Mouse (Mus musculus) bone marrow, adult 2 months (tissue): ENCODE results near the gene Agk. TPM values are rescaled to one million over a fixed set of nuclear protein-coding genes. Genes with fewer than 3 reads are reported as not detected.

Experiments
- H3K27ac ChIP-seq: fragments of 200-500 bp; 2 replicates; pipeline ENCODE4 v1.5.1; 2012; ENCODE audit warnings: low read depth, mild to moderate bottlenecking, control low read depth, inconsistent platforms, low read length; ENCODE audit not compliant: control insufficient read depth, poor library complexity, insufficient read depth
- H3K4me1 ChIP-seq: fragments of 200-500 bp; 2 replicates; pipeline ENCODE4 v1.6.1; 2011; ENCODE audit warnings: low read length; ENCODE audit not compliant: control insufficient read depth, insufficient read depth
- H3K4me3 ChIP-seq: fragments of 200-500 bp; replicated peaks from 2 replicates; pipeline ENCODE3; 2011; ENCODE audit warnings: mild to moderate bottlenecking, low read depth, low read length, control low read depth; ENCODE audit not compliant: control insufficient read depth
- CTCF ChIP-seq: fragments of 200-500 bp; IDR thresholded peaks from 2 replicates; pipeline ENCODE4 v1.5.1; 2011; ENCODE audit warnings: low read length, control low read depth; ENCODE audit not compliant: control insufficient read depth, insufficient read depth
- POLR2A ChIP-seq: fragments of 200-500 bp; IDR thresholded peaks from 2 replicates; pipeline ENCODE4 v1.6.1; 2011; ENCODE audit warnings: low read depth, mild to moderate bottlenecking, control low read depth, low read length, borderline replicate concordance; ENCODE audit not compliant: control insufficient read depth
- WGBS: fragments of 180-500 bp; shearing (Covaris S2); methylation state at CpG from one replicate; pipeline ENCODE4 v1.1.7; 2018; 5-methylcytosine and 5-hydroxymethylcytosine counted together
- polyA plus RNA-seq: library from polyadenylated mRNA; stranded (reverse); fragments of >200 nt; gene quantifications from 2 replicates; pipeline ENCODE4 v1.2.4, GENCODE M21; 2011; ENCODE audit warnings: low replicate concordance; ENCODE audit not compliant: missing spikeins, insufficient read depth, insufficient read length

The Agk gene
- polyA plus RNA-seq, 1 experiment, result 3.5 TPM

DNA sequence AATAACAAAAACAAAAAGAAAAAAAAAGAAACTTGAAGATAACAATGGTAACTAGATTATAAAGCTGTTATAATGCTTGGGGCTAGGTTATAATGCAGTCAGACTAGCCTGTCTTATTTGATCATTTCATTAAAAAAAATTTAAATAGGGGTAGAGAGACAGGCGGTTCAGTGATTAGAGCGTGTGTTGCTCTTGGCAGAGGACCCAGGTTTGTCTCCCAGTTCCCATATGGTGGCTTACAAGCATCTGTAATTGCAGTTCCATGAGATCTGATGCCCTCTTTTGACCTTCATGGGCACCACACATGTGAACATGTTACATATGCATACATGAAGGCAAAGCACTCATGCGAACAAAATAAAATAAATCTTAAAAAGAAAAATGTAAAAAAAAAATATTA, 116.3 kb downstream of the Agk start:
- H3K27ac ChIP-seq, result no peak overlapping the region
- H3K4me3 ChIP-seq, result no peak overlapping the region
- 65% methylated on average over 3 of the region's 3 CpGs for WGBS
- TF ChIP-seq CTCF (no peak), POLR2A (no peak)
- H3K4me1 ChIP-seq, result peaks cover 1% of the 10 kb centered on the region; the same call in 1 of the 2 replicates

DNA sequence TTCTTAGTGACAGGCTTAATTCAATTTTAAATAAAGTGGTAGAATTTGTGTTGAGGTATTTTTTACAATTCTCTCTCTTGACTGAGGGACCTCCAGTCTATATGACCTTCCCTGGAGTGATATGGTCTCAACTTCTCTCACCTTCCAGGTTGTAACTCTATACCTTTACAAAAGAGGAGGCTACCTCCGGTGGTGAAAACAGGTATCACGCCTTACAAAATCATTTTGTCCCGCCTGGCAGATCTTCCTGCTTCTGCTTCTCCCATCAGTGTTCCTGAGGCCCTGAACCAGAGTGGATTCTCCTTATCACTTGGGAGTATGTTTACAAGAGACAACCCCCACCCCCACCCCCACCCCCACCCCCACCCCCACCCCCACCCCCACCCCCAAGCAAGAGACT, 116.8 kb downstream of the Agk start:
- peaks cover 1% of the 10 kb centered on the region; the same call in 1 of the 2 replicates for H3K4me1 ChIP-seq
- TF ChIP-seq POLR2A, result no peak
- no peak for TF ChIP-seq CTCF
- no peak overlapping the region for H3K4me3 ChIP-seq
- H3K27ac ChIP-seq, result no peak overlapping the region
- 27% methylated on average over 3 of the region's 3 CpGs for WGBS

DNA sequence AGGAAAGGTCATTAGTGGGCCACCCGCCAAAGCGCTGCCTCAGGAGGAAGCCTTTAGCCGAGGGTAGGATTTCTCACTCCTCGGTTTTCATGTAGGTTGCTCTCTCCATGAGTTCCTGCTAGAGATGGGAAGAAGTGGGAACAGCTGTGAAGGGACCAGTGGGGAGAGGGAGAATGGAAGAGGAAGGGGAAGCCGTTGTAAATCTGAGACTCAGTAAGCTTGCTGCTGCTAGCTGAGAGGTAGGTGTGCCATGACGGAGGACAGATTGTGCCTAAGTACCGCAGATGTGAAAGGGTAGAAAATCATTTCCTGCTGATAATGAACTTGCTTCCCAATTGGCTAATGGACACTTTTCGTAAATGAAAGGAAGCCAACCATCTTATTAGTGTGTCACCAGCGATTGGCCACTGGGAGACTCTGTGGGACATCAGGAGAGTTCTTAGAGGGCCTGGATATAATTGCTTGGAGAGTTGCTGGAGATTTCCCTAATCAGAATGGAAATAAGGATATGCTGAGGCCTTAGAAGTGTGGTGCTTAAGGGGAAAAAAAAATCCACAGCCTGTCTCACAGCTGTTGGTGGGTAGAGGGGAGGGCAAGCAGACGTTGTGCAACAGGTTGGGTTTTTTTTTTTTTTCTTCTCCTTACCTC, 118.4 kb downstream of the Agk start:
- TF ChIP-seq CTCF, result no peak
- no peak for TF ChIP-seq POLR2A
- Histone ChIP-seq H3K27ac (no peak overlapping the region), H3K4me1 (peaks cover 1% of the 10 kb centered on the region; the same call in 1 of the 2 replicates), H3K4me3 (no peak overlapping the region)
- WGBS, result 27% methylated on average over 10 of the region's 10 CpGs

Other genes with a start within 250 kb of the Agk start
- gene E330009J07Rik, start 111.0 kb downstream of the Agk start, polyA plus RNA-seq, result 1.5 and 3.8 TPM in 2 replicates
- gene Wee2, start 113.9 kb downstream of the Agk start, polyA plus RNA-seq, result not detected in 2 replicates
- gene Ssbp1, start 146.2 kb downstream of the Agk start, polyA plus RNA-seq, result 48.1 and 71.7 TPM in 2 replicates
- gene Tas2r137, start 166.1 kb downstream of the Agk start, polyA plus RNA-seq, result not detected in 2 replicates
- not detected in 2 replicates for gene Tas2r108, start 168.4 kb downstream of the Agk start, polyA plus RNA-seq
- not detected in 2 replicates for gene Prss37, start 194.3 kb downstream of the Agk start, polyA plus RNA-seq
- not detected in 2 replicates for gene Olfr461, start 229.9 kb downstream of the Agk start, polyA plus RNA-seq
- not detected in 2 replicates for gene Olfr460, start 244.3 kb downstream of the Agk start, polyA plus RNA-seq